Mouse (Mus musculus): ENCODE measurements around the gene Pxmp2. TPM values are rescaled to one million over a fixed set of nuclear protein-coding genes. Genes with fewer than 3 reads are reported as not detected.

Pxmp2 gene
- 14.8 and 17.5 TPM in 2 replicates for polyA plus RNA-seq (2012; rRNA removed)

DNA sequence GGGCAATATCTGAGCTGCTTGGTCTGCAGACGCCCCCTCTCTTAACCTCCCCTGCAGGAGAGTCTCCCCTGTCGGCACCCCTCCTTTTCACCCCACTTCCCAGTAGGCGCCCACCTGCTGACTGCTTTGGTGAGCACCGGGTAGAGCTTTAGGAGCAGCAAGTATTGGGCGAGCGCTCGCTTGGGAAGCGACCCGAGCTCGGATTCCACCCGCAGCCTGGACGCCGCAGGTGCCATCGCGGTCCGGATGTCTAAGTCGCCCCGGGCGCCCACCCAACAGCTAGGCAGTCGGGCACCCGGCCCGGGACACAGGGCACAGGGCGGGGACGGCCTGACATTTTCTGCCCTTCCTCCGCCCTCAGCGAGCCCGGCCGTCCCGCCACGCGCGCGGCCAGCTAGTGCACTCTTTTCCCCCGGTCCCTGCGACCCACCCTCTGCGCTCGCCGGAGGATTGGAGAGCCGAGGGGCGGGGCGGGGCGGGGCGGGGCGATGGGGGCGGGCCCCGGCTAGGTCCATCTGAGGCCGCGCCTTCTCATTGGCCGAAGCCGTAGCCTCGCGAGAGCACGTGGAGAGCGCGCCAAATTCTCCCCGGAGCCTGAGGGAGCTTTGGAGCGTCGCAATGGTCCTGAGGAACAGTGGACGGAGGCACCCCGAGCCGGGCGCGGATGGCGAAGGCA lies at the start of gene Pxmp2, which contains the start of gene Pole:
Gene Pxmp2, minus strand, starts transcription at position 417 of the 676 bp plus-strand sequence.
Gene Pole, plus strand, starts transcription at position 537 of the 676 bp plus-strand sequence.

DNA sequence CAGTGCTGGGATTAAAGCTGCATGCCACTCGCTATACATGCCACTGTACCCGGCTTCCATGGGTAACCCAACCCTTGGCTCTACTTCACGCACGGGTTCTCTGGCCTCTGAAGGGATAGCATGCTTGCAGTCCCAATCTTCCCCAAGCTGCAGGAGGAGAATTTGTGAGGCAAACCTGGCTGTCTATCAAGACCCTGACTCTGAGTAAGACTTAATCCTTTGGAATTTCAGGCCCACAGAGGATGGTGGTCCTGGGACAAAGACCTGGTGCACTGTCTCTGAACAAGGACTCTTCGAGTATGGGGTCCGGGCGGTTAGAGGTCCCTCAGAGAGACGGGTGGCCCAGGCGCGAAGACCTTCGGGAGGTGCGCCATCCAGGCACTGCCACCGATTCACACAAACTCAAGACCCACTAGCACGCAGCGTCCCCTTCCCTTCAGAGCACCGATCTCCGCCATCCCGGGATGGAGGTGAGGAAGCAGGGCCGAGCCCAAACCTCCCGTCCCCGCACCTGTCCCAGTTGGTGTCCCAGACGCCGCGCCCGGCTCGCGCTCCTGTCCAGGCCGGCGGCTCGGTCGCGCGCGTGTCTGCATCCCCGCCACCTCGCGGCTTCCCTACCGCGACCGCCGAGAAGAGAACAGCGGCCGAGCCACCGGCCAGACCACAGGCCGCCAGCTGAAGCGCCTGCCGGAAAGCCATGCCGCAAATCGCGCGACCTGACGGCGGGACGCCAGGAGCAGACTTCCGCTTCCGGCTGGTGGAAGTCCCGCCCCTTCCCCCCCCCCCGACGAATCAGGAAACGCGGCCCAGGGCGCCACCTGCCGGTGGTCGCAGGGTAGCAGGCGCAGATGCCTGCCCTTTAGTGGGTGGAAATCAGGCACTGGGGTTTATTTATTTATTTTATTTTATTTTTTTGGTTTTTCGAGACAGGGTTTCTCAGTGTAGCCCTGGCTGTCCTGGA lies 16.6 kb downstream of the Pxmp2 start, which contains the start of gene Pgam5:
Gene Pgam5, minus strand, starts transcription at position 773 of the 961 bp plus-strand sequence.

DNA sequence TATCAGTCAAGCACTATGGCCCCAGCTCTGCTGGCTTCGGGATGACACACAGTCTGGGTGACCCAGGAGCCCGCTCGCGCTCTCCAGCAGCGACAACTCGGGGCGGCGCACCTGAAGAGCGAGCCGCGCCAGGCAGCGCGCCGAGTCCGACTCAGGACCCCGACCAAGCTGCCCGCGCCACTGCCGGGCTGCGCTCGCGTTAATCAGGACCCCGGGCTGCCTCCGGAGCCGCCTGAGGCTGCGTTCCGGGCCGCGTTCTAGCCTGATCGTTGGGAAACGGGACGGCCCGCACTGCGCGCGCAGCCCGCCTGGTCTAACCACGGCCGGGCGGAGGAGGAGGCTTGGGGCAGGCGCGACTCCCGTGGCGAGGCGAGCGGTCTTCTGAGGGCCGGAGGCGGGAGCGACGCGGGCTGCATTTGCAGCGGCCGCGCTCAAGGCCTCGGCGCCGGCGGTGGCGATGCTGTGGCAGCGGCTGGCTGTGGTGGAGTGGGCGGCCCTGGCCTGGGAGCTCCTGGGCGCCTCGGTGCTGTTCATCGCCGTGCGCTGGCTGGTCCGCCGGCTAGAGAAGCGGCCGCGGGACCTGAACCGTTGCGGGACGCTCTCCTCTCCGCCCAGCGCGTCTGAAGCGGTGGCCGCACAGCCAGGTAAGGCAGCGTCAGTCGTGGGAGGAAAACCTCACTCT lies 55.1 kb downstream of the Pxmp2 start, which contains the start of gene Ankle2:
Gene Ankle2, plus strand, starts transcription at position 225 of the 682 bp plus-strand sequence.

Other genes starting within 250 kb of the Pxmp2 start
- 0.83 and 1.2 TPM in 2 replicates for gene Gm17655, start 213.7 kb downstream of the Pxmp2 start, polyA plus RNA-seq (2012; rRNA removed)
- 0.84 and 0.86 TPM in 2 replicates for gene Gm35315, start 191.8 kb downstream of the Pxmp2 start, polyA plus RNA-seq (2012; rRNA removed)
- gene Plcxd1, start 186.2 kb downstream of the Pxmp2 start, polyA plus RNA-seq (2012; rRNA removed) = 0.07 and 0.18 TPM in 2 replicates
- 17.9 and 19.1 TPM in 2 replicates for gene Gtpbp6, start 178.0 kb downstream of the Pxmp2 start, polyA plus RNA-seq (2012; rRNA removed)
- 0.68 and 0.84 TPM in 2 replicates for gene Zfp605, start 176.1 kb downstream of the Pxmp2 start, polyA plus RNA-seq (2012; rRNA removed)
- 14.7 and 16.9 TPM in 2 replicates for gene Chfr, start 150.3 kb downstream of the Pxmp2 start, polyA plus RNA-seq (2012; rRNA removed)
- gene Golga3, start 109.5 kb downstream of the Pxmp2 start, polyA plus RNA-seq (2012; rRNA removed) = 5.0 and 5.1 TPM in 2 replicates
- 5.9 and 7.0 TPM in 2 replicates for gene Ankle2, start 55.2 kb downstream of the Pxmp2 start, polyA plus RNA-seq (2012; rRNA removed)
- 17.6 and 20.1 TPM in 2 replicates for gene Pgam5, start 16.3 kb downstream of the Pxmp2 start, polyA plus RNA-seq (2012; rRNA removed)
- gene Pole, start 120 bp upstream of the Pxmp2 start, polyA plus RNA-seq (2012; rRNA removed) = 14.8 and 18.5 TPM in 2 replicates
- 0.02 TPM in 1 of 2 replicates, not detected in the other for gene P2rx2, start 57.0 kb upstream of the Pxmp2 start, polyA plus RNA-seq (2012; rRNA removed)
- gene Lrcol1, start 58.5 kb upstream of the Pxmp2 start, polyA plus RNA-seq (2012; rRNA removed) = not detected in 2 replicates
- 7.2 and 9.3 TPM in 2 replicates for gene Fbrsl1, start 162.3 kb upstream of the Pxmp2 start, polyA plus RNA-seq (2012; rRNA removed)